Mouse (Mus musculus) liver, embryonic 15.5 days (tissue): ENCODE measurements around the gene Tcerg1l. TPM values are rescaled to one million over a fixed set of nuclear protein-coding genes. Genes with fewer than 3 reads are reported as not detected.

Experiments
- ATAC-seq: fragments of 200-750 bp; cut with Nextera tagmentation; 2 replicates; pipeline ENCODE4 v1.8.0; 2017; ENCODE audit warnings: moderate number of reproducible peaks, mild to moderate bottlenecking, moderate library complexity; ENCODE audit not compliant: insufficient read depth
- H3K27ac ChIP-seq: fragments of 300-500 bp; sonication (generic); replicated peaks from 2 replicates; pipeline ENCODE4 v1.5.1; 2015; ENCODE audit warnings: mild to moderate bottlenecking, inconsistent platforms
- H3K27me3 ChIP-seq: fragments of 300-500 bp; sonication (generic); 2 replicates; pipeline ENCODE4 v1.6.1; 2015; ENCODE audit warnings: mild to moderate bottlenecking, inconsistent platforms
- H3K36me3 ChIP-seq: fragments of 300-500 bp; sonication (generic); replicated peaks from 2 replicates; pipeline ENCODE4 v1.6.1; 2015; ENCODE audit warnings: moderate library complexity, mild to moderate bottlenecking, inconsistent platforms
- H3K4me1 ChIP-seq: fragments of 300-500 bp; sonication (generic); replicated peaks from 2 replicates; pipeline ENCODE4 v1.6.1; 2015; ENCODE audit warnings: inconsistent platforms
- H3K4me2 ChIP-seq: fragments of 300-500 bp; sonication (generic); 2 replicates; pipeline ENCODE4 v1.6.1; 2015; ENCODE audit warnings: moderate library complexity, mild to moderate bottlenecking, inconsistent platforms
- H3K4me3 ChIP-seq: fragments of 300-500 bp; sonication (generic); replicated peaks from 2 replicates; pipeline ENCODE4 v1.5.1; 2015; ENCODE audit warnings: mild to moderate bottlenecking, inconsistent platforms
- H3K9ac ChIP-seq: fragments of 300-500 bp; sonication (generic); 2 replicates; pipeline ENCODE4 v1.6.1; 2015; ENCODE audit warnings: moderate library complexity, mild to moderate bottlenecking, inconsistent platforms
- H3K9me3 ChIP-seq: fragments of 300-500 bp; sonication (generic); replicated peaks from 2 replicates; pipeline ENCODE4 v1.6.1; 2016; ENCODE audit warnings: inconsistent platforms
- WGBS: fragments of 180-500 bp; shearing (Covaris S2); methylation state at CpG from one replicate; pipeline ENCODE4 v1.1.7; 2015; ENCODE audit warnings: mixed read lengths; ENCODE audit not compliant: insufficient replicate concordance; 5-methylcytosine and 5-hydroxymethylcytosine counted together
- polyA plus RNA-seq: library from polyadenylated mRNA; unstranded; fragments of >200 nt; fragmentation: Nextera tagmentation; extraction: Ambion mirVana; gene quantifications from 2 replicates; pipeline ENCODE4 v1.2.1, GENCODE M21; 2015

Gene Tcerg1l
- polyA plus RNA-seq, 1 experiment from 2014 or later = not detected

DNA sequence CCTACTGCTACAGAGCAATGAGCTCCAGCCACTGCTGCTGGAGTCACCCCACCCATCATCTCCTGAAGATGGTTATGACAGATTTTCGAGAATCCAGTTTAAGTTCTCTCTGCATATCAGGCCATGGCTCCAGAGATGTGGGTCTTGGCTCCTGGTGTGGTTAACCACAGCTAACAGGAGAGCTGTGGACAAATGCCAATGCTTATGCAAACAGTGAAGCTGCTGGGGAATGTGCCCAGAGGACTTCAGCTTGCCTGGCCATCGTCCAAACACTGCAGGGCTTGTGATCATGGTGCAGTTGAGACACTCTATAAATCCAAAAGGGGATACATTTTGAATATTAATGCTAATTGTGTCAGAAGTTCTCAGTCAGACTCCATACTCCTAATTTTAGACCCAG is 221.5 kb downstream of the Tcerg1l start:
- no peaks in the 10 kb centered on the region for H3K27me3 ChIP-seq
- H3K4me1 ChIP-seq = no peaks in the 10 kb centered on the region
- H3K4me3 ChIP-seq = no peak overlapping the region
- H3K9ac ChIP-seq = no peak overlapping the region
- H3K36me3 ChIP-seq = no peaks in the 10 kb centered on the region
- H3K4me2 ChIP-seq = no peak overlapping the region
- ATAC-seq = no peak
- 18% methylated on average over 2 of the region's 2 CpGs for WGBS
- no peak overlapping the region for H3K27ac ChIP-seq
- no peaks in the 10 kb centered on the region for H3K9me3 ChIP-seq

DNA sequence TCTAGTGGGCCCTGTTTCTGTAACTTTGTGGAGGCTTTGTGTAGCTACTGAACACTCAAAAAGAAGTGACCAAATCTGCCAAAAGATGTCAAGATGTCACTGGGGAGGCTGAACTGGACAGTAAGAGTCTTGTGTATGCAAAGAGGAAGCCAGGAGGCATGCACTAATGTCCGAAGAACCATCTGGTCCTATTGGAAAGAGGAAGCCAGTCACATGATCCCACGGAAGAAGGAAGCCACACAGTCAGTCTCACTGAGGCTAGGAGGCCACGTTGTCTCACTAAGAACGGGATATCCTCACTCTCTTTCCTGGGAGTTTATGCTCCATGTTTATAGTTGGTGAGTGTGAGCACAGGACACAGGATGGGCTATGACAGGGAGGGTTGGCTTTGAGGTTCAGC is 227.1 kb downstream of the Tcerg1l start:
- WGBS = 28% methylated on average over 4 of the region's 4 CpGs
- no peak overlapping the region for H3K4me3 ChIP-seq
- H3K27ac ChIP-seq = no peak overlapping the region
- H3K9ac ChIP-seq = no peak overlapping the region
- H3K9me3 ChIP-seq = no peaks in the 10 kb centered on the region
- H3K27me3 ChIP-seq = no peaks in the 10 kb centered on the region
- ATAC-seq = no peak
- H3K36me3 ChIP-seq = no peaks in the 10 kb centered on the region
- H3K4me1 ChIP-seq = no peaks in the 10 kb centered on the region
- no peak overlapping the region for H3K4me2 ChIP-seq
